Mouse (Mus musculus) neural tube, embryonic 11.5 days (tissue): ENCODE data around the gene Olfr1009. TPM values are rescaled to one million over a fixed set of nuclear protein-coding genes. Genes with fewer than 3 reads are reported as not detected.
"Not testable (repeated sequence)": the region's sequence is repeated elsewhere in the genome, so short reads cannot be mapped to it uniquely, and the experiment has no call there.

ENCODE experiments used
- ATAC-seq: fragments of 200-750 bp; cut with Nextera tagmentation; 2 replicates; pipeline ENCODE4 v1.8.0; 2017; ENCODE audit warnings: moderate number of reproducible peaks, mild to moderate bottlenecking, moderate TSS enrichment, moderate library complexity; ENCODE audit not compliant: insufficient read depth, low FRiP score, low TSS enrichment
- DNase-seq: peaks from one replicate; pipeline ENCODE4 v3.0.0-alpha.2; 2015; ENCODE audit warnings: low spot score
- H3K27ac ChIP-seq: fragments of 300-500 bp; sonication (generic); 2 replicates; pipeline ENCODE4 v1.5.1; 2014; ENCODE audit warnings: low read depth, mild to moderate bottlenecking, low read length
- H3K27me3 ChIP-seq: fragments of 300-500 bp; sonication (generic); 2 replicates; pipeline ENCODE4 v1.6.1; 2014; ENCODE audit warnings: mild to moderate bottlenecking, low read length, mixed read lengths; ENCODE audit not compliant: control insufficient read depth, insufficient read depth
- H3K36me3 ChIP-seq: fragments of 300-500 bp; sonication (generic); 2 replicates; pipeline ENCODE4 v1.6.1; 2014; ENCODE audit warnings: mild to moderate bottlenecking, low read length, moderate library complexity, mixed read lengths; ENCODE audit not compliant: control insufficient read depth, insufficient read depth
- H3K4me1 ChIP-seq: fragments of 300-500 bp; sonication (generic); 2 replicates; pipeline ENCODE4 v1.6.1; 2014; ENCODE audit warnings: low read length, mixed read lengths; ENCODE audit not compliant: control insufficient read depth, insufficient read depth
- H3K4me2 ChIP-seq: fragments of 300-500 bp; sonication (generic); 2 replicates; pipeline ENCODE4 v1.6.1; 2014; ENCODE audit warnings: low read depth, mild to moderate bottlenecking, moderate library complexity
- H3K4me3 ChIP-seq: fragments of 300-500 bp; sonication (generic); 2 replicates; pipeline ENCODE4 v1.5.1; 2014; ENCODE audit warnings: low read depth, low read length
- H3K9ac ChIP-seq: fragments of 300-500 bp; sonication (generic); 2 replicates; pipeline ENCODE4 v1.6.1; 2014; ENCODE audit warnings: mild to moderate bottlenecking, low read length
- H3K9me3 ChIP-seq: fragments of 300-500 bp; sonication (generic); 2 replicates; pipeline ENCODE4 v1.6.1; 2016; ENCODE audit warnings: low read length; ENCODE audit not compliant: control insufficient read depth
- WGBS: fragments of 180-500 bp; shearing (Covaris S2); extraction: QIAGEN DNeasy Blood & Tissue Kit; methylation state at CpG from one replicate; pipeline ENCODE4 v1.1.7; 2014; 5-methylcytosine and 5-hydroxymethylcytosine counted together
- polyA plus RNA-seq: library from polyadenylated mRNA; unstranded; fragments of >200 nt; fragmentation: Nextera tagmentation; extraction: Ambion mirVana; gene quantifications from 2 replicates; pipeline ENCODE4 v1.2.1, GENCODE M21; 2014

The Olfr1009 gene
- polyA plus RNA-seq = not detected in 2 replicates

DNA sequence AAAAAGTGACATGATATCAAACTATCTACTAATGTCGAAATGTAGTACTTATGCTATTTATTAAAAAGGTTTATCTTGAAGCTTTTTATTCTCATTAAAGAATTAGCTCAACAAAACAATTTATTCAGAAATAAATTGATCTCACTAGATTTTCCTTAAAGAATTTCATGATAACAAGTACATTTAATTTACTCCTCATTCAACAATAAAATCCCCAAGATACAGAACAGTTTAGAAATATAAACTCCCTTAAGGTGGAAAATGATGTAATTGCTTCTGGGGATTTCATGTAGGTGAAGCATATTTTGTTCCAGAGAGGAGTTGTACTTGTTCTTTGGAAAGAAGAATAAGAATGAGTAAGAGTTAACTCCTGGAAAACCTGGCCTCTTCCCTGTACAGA is at the start of gene Olfr1009:
TSS of gene Olfr1009 (plus strand) at position 301 of the 400 bp plus-strand sequence.
- Histone ChIP-seq H3K4me1 (no peaks in the 10 kb centered on the region), H3K27me3 (no peaks in the 10 kb centered on the region), H3K36me3 (no peaks in the 10 kb centered on the region), H3K9me3 (no peaks in the 10 kb centered on the region), H3K4me3 (no peak within 1 kb of the TSS), H3K4me2 (no peak within 1 kb of the TSS), H3K27ac (no peak within 1 kb of the TSS), H3K9ac (no peak within 1 kb of the TSS)
- 87% methylated on average over 1 of the region's 1 CpGs for WGBS
- no peak for DNase-seq
- no peak for ATAC-seq

DNA sequence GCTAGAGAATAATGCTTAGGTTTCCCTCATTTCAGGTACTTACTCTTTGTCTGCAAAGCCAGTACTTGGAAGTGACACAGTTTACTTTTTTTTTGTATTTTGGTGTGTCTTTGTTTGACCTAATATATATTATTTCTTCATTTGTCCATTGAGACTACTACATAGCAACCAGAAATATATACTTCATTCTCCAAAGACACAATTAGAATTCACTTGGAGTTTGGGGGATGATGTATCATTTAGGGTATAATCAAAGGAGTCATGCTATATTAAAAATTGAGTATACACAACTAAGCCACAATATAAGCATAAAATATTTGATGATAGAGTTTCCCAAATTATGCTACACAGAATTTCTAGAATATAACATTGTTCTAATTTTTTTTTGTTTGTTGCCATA is 36.6 kb upstream of the Olfr1009 start, which contains the start of gene Olfr1006:
TSS of gene Olfr1006 (minus strand) at position 101 of the 400 bp plus-strand sequence.
- ATAC-seq (no peak), DNase-seq (no peak)
- Histone ChIP-seq H3K4me3 (no peak within 1 kb of the TSS), H3K27ac (no peak within 1 kb of the TSS), H3K4me1 (no peaks in the 10 kb centered on the region), H3K9ac (no peak within 1 kb of the TSS), H3K4me2 (no peak within 1 kb of the TSS), H3K36me3 (no peaks in the 10 kb centered on the region), H3K27me3 (no peaks in the 10 kb centered on the region), H3K9me3 (no peaks in the 10 kb centered on the region)

DNA sequence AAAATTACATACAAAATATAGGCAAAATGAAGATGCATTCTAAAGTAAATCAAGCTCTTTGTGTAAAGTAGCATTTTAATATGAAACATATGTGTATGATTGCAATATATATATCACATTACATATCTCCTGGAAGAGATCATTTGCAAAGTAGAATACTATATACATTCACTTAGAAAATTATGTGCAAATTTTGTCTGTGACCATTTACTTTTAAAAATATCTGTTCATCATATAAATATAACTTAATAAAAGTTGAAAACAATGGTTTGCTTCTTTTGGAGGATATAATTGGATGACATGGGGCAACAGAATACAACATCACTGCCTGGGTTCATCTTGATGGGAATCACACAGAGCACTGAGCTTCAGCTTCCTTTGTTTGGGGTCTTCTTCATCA is 26.1 kb upstream of the Olfr1009 start, which contains the start of gene Olfr1008:
TSS of gene Olfr1008 (plus strand) at position 301 of the 400 bp plus-strand sequence.
- H3K36me3 ChIP-seq = no peaks in the 10 kb centered on the region

DNA sequence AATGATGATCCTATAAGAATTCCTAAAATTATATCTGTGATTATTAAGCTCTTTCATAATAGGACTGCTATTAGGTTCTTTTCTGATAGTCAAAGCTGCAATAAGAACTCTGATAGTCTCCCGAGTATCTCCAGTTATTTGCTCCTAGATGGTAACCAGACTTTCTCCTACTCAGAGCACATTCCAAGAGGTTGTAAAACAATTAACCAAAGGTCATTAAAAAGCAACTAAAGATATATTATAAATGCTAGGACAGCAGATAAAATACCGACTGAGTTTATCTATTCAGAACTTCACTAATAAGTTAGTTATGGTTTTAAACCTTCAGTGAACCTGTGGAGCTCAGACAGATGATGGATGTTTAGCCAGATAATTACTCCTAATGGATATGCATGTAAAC is 4.5 kb upstream of the Olfr1009 start:
- DNase-seq, H3K27ac ChIP-seq, H3K4me1 ChIP-seq, H3K9me3 ChIP-seq, ATAC-seq, H3K27me3 ChIP-seq, H3K9ac ChIP-seq, H3K4me2 ChIP-seq, H3K36me3 ChIP-seq, H3K4me3 ChIP-seq: not testable (repeated sequence)
- WGBS = 45% methylated on average over 2 of the region's 2 CpGs

More for the DNA sequence above, 26.1 kb upstream of the Olfr1009 start, which contains the start of gene Olfr1008:
- Histone ChIP-seq H3K27ac (no peak within 1 kb of the TSS), H3K27me3 (no peaks in the 10 kb centered on the region), H3K4me1 (no peaks in the 10 kb centered on the region), H3K9ac (no peak within 1 kb of the TSS), H3K4me3 (no peak within 1 kb of the TSS), H3K4me2 (no peak within 1 kb of the TSS), H3K9me3 (no peaks in the 10 kb centered on the region)
- no peak for ATAC-seq
- DNase-seq = no peak

GRCm38 (mm10) chr2:85711159-85711558 is 4.1 kb upstream of the Olfr1009 start:
- 8% methylated on average over 1 of the region's 1 CpGs for WGBS
- no peak for ATAC-seq

DNA sequence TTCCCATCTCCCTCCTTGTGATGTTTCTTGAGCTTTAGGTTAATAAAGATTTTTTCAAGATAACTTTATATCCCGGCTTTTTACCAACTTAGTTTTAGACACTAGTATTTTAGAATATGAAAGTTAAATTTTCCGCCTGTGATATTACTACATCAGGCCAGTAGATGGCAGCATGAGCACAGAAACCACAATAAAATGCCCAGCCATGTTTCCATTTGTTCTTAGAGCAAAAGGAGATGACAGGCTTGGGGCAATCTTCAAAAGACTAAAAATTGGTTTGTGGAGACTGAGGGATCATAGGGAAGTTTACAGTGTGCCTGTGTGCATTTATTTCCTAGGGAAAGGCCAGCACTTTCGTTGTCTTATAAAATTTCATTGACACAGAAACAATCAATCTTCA is 10.6 kb downstream of the Olfr1009 start:
- WGBS = 21% methylated on average over 3 of the region's 3 CpGs
- Histone ChIP-seq H3K4me3 (no peak overlapping the region), H3K27ac (no peak overlapping the region), H3K9me3 (no peaks in the 10 kb centered on the region), H3K36me3 (no peaks in the 10 kb centered on the region), H3K9ac (no peak overlapping the region), H3K27me3 (no peaks in the 10 kb centered on the region), H3K4me1 (no peaks in the 10 kb centered on the region), H3K4me2 (no peak overlapping the region)
- no peak for ATAC-seq
- DNase-seq = peak; percentile 17

More at GRCm38 (mm10) chr2:85711159-85711558, 4.1 kb upstream of the Olfr1009 start:
- H3K4me1 ChIP-seq = no peaks in the 10 kb centered on the region
- H3K9me3 ChIP-seq = no peaks in the 10 kb centered on the region
- no peak overlapping the region for H3K4me3 ChIP-seq
- no peak overlapping the region for H3K4me2 ChIP-seq
- H3K9ac ChIP-seq = no peak overlapping the region
- DNase-seq = no peak
- no peaks in the 10 kb centered on the region for H3K27me3 ChIP-seq
- H3K27ac ChIP-seq = no peak overlapping the region
- no peaks in the 10 kb centered on the region for H3K36me3 ChIP-seq

GRCm38 (mm10) chr2:85753822-85754221 is 38.6 kb downstream of the Olfr1009 start:
- DNase-seq (no peak), ATAC-seq (no peak)
- Histone ChIP-seq H3K4me2 (no peak overlapping the region), H3K36me3 (no peaks in the 10 kb centered on the region), H3K27me3 (no peaks in the 10 kb centered on the region), H3K9me3 (no peaks in the 10 kb centered on the region), H3K9ac (no peak overlapping the region), H3K27ac (no peak overlapping the region), H3K4me3 (no peak overlapping the region), H3K4me1 (no peaks in the 10 kb centered on the region)
- 87% methylated on average over 4 of the region's 4 CpGs for WGBS

DNA sequence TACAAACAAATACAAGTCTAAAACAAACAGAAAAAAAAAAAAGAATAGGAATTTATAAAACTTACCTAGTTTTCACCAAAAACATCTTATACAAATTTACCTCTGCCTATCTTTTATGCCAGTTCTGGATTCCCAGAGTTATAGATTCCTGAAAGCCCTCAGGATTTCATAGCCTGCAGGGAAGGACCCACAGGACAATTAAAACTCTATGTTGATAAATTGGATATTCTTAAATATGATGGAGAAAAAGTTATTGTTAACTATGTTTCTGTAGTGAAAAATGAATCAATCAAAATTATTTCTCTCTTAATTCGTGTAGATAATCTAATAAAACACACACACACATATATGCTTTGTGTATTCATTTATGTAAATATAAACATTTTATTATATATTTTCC is 47.4 kb downstream of the Olfr1009 start, which contains the start of gene Olfr1012:
TSS of gene Olfr1012 (minus strand) at position 101 of the 400 bp plus-strand sequence.
- no peaks in the 10 kb centered on the region for H3K9me3 ChIP-seq
- no peak within 1 kb of the TSS for H3K9ac ChIP-seq
- no peaks in the 10 kb centered on the region for H3K27me3 ChIP-seq
- no peak for DNase-seq
- no peaks in the 10 kb centered on the region for H3K4me1 ChIP-seq
- H3K4me2 ChIP-seq = no peak within 1 kb of the TSS
- WGBS = 62% methylated on average over 1 of the region's 1 CpGs
- ATAC-seq = no peak
- H3K36me3 ChIP-seq = no peaks in the 10 kb centered on the region
- no peak within 1 kb of the TSS for H3K4me3 ChIP-seq
- no peak within 1 kb of the TSS for H3K27ac ChIP-seq

- no peak within 1 kb of the TSS for H3K4me3 ChIP-seq
- H3K9me3 ChIP-seq = no peaks in the 10 kb centered on the region
- ATAC-seq (no peak), DNase-seq (no peak)
- no peaks in the 10 kb centered on the region for H3K27me3 ChIP-seq
- no peaks in the 10 kb centered on the region for H3K36me3 ChIP-seq
- H3K9ac ChIP-seq = no peak within 1 kb of the TSS
- no peaks in the 10 kb centered on the region for H3K4me1 ChIP-seq
- H3K27ac ChIP-seq = no peak within 1 kb of the TSS
- H3K4me2 ChIP-seq = no peak within 1 kb of the TSS
Observed at GRCm38 (mm10) chr2:85766798-85767197, 51.6 kb downstream of the Olfr1009 start, which contains the start of gene Olfr1013. Olfr1013 (plus strand) TSS chr2:85767098.
